Mouse (Mus musculus) lung, adult 2 months (tissue): ENCODE results near the gene Ckap4.

ENCODE experiments used
- CTCF ChIP-seq: fragments of 200-500 bp; IDR thresholded peaks from 2 replicates; pipeline ENCODE4 v1.5.1; 2011; ENCODE audit warnings: mild to moderate bottlenecking, low read length, control low read depth; ENCODE audit not compliant: insufficient read depth
- POLR2A ChIP-seq: fragments of 200-500 bp; IDR thresholded peaks from 2 replicates; pipeline ENCODE4 v1.6.1; 2011; ENCODE audit warnings: low read depth, mild to moderate bottlenecking, control low read depth, low read length, borderline replicate concordance; ENCODE audit errors: extremely low read depth

DNA sequence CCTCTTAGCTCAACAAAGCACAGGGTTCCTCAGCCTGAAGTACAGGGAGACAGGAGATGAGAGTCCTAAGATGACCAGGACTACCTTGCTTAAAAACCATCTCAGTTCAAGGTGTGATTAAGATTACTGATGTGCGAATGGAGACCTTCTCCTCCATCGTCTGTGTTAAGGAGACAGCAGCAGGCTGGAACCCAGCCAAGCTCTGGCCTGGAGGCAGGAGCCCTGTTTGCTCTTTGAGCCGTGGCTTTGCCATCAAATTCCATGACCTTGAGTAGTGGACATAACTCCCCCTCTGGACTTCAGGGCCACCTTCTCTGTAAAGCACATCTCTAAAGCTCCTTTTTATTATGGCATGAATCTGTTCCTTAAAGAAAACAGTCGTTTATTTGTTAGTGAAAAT is 2.0 kb upstream of the Ckap4 start:
- TF ChIP-seq POLR2A (no peak), CTCF (no peak)
